Mouse (Mus musculus) midbrain, postnatal 0 days (tissue): ENCODE results near the gene Ube4a. TPM values are rescaled to one million over a fixed set of nuclear protein-coding genes. Genes with fewer than 3 reads are reported as not detected.

Source experiments
- ATAC-seq: fragments of 200-750 bp; cut with Nextera tagmentation; 2 replicates; pipeline ENCODE4 v1.8.0; 2017; ENCODE audit warnings: moderate number of reproducible peaks, mild to moderate bottlenecking, moderate TSS enrichment, moderate library complexity; ENCODE audit not compliant: low FRiP score
- DNase-seq: peaks from one replicate; pipeline ENCODE4 v3.0.0-alpha.2; 2015; ENCODE audit warnings: low spot score
- H3K27ac ChIP-seq: fragments of 300-500 bp; sonication (generic); 2 replicates; pipeline ENCODE4 v1.5.1; 2014; ENCODE audit warnings: low read depth, mild to moderate bottlenecking, low read length, mixed read lengths
- H3K27me3 ChIP-seq: fragments of 300-500 bp; sonication (generic); 2 replicates; pipeline ENCODE4 v1.6.1; 2014; ENCODE audit warnings: low read length, control low read depth, mixed read lengths; ENCODE audit not compliant: insufficient read depth
- H3K36me3 ChIP-seq: fragments of 300-500 bp; sonication (generic); 2 replicates; pipeline ENCODE4 v1.6.1; 2014; ENCODE audit warnings: low read length, control low read depth, mixed read lengths; ENCODE audit not compliant: insufficient read depth
- H3K4me1 ChIP-seq: fragments of 300-500 bp; sonication (generic); 2 replicates; pipeline ENCODE4 v1.6.1; 2014; ENCODE audit warnings: mild to moderate bottlenecking, control low read depth, antibody characterized with exemption, low read length, mixed read lengths; ENCODE audit not compliant: insufficient read depth
- H3K4me2 ChIP-seq: fragments of 300-500 bp; sonication (generic); 2 replicates; pipeline ENCODE4 v1.6.1; 2014; ENCODE audit warnings: low read depth, mild to moderate bottlenecking, low read length, mixed read lengths; ENCODE audit not compliant: poor library complexity, severe bottlenecking
- H3K4me3 ChIP-seq: fragments of 300-500 bp; sonication (generic); 2 replicates; pipeline ENCODE4 v1.5.1; 2014; ENCODE audit warnings: low read depth, mild to moderate bottlenecking, low read length, moderate library complexity
- H3K9ac ChIP-seq: fragments of 300-500 bp; sonication (generic); replicated peaks from 2 replicates; pipeline ENCODE4 v1.6.1; 2014; ENCODE audit warnings: mild to moderate bottlenecking, low read length, moderate library complexity, mixed read lengths; ENCODE audit not compliant: poor library complexity, severe bottlenecking
- H3K9me3 ChIP-seq: fragments of 300-500 bp; sonication (generic); 2 replicates; pipeline ENCODE4 v1.6.1; 2016; ENCODE audit warnings: low read length, control low read depth
- CTCF ChIP-seq: IDR thresholded peaks from 2 replicates; pipeline ENCODE4 v1.5.1; 2016; ENCODE audit warnings: antibody characterized with exemption, mild to moderate bottlenecking
- WGBS: fragments of 180-500 bp; shearing (Covaris S2); extraction: QIAGEN DNeasy Blood & Tissue Kit; methylation state at CpG from one replicate; pipeline ENCODE4 v1.1.7; 2014; 5-methylcytosine and 5-hydroxymethylcytosine counted together
- polyA plus RNA-seq: library from polyadenylated mRNA; unstranded; fragments of >200 nt; fragmentation: Nextera tagmentation; extraction: Ambion mirVana; gene quantifications from 2 replicates; pipeline ENCODE4 v1.2.1, GENCODE M21; 2015
- total RNA-seq: library from RNA; depleted of rRNA; stranded (reverse); fragments of >200 nt; gene quantifications from 2 replicates; pipeline ENCODE4 v1.2.3, GENCODE M21; 2014

Ube4a gene
- total and polyA plus RNA-seq, 2 experiments from 2014 or later = 26.7 to 51.9 TPM

- no peak overlapping the region for H3K27ac ChIP-seq
- WGBS = 78% methylated on average over 4 of the region's 4 CpGs
- no peak for TF ChIP-seq CTCF
- no peaks in the 10 kb centered on the region for H3K4me1 ChIP-seq
- ATAC-seq = no peak
- no peak overlapping the region for H3K4me3 ChIP-seq
- H3K27me3 ChIP-seq = no peaks in the 10 kb centered on the region
- no peak overlapping the region for H3K4me2 ChIP-seq
- no peaks in the 10 kb centered on the region for H3K36me3 ChIP-seq
- no peak overlapping the region for H3K9ac ChIP-seq
- no peak for DNase-seq
- no peaks in the 10 kb centered on the region for H3K9me3 ChIP-seq
Observed at GRCm38 (mm10) chr9:44994962-44995361, 29.6 kb upstream of the Ube4a start.

DNA sequence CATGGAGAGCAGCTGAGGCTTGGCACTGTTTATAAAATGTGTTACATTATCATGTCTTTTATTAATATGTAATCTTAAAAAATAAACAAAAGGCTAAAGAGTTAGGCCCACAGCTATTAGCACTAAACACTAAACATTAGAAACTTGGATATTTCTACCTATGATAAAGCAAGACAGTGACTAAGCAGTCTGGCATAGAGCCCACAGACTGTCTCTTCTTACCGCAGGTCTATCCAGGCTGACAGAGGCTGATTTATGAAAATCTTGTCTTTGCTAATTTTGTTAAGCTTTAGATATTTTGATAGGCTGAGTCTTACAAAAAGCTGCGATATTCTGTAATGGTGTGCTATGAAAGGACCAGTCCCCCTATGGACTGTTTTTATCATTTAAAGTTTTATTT is 27.9 kb upstream of the Ube4a start:
- Histone ChIP-seq H3K27me3 (no peaks in the 10 kb centered on the region), H3K36me3 (no peaks in the 10 kb centered on the region), H3K9me3 (no peaks in the 10 kb centered on the region), H3K4me1 (no peaks in the 10 kb centered on the region), H3K4me2 (no peak overlapping the region), H3K4me3 (no peak overlapping the region), H3K27ac (no peak overlapping the region), H3K9ac (no peak overlapping the region)
- WGBS = 91% methylated on average over 2 of the region's 2 CpGs
- TF ChIP-seq CTCF = no peak
- ATAC-seq (no peak), DNase-seq (no peak)

GRCm38 (mm10) chr9:44992271-44992670 is 26.9 kb upstream of the Ube4a start:
- no peaks in the 10 kb centered on the region for H3K4me1 ChIP-seq
- TF ChIP-seq CTCF = no peak
- ATAC-seq = no peak
- no peaks in the 10 kb centered on the region for H3K36me3 ChIP-seq
- H3K4me2 ChIP-seq = no peak overlapping the region
- no peak overlapping the region for H3K9ac ChIP-seq
- H3K9me3 ChIP-seq = no peaks in the 10 kb centered on the region
- DNase-seq = no peak
- no peaks in the 10 kb centered on the region for H3K27me3 ChIP-seq
- H3K4me3 ChIP-seq = no peak overlapping the region
- H3K27ac ChIP-seq = no peak overlapping the region

- no peaks in the 10 kb centered on the region for H3K36me3 ChIP-seq
- no peaks in the 10 kb centered on the region for H3K4me1 ChIP-seq
- no peak overlapping the region for H3K4me3 ChIP-seq
- no peak overlapping the region for H3K27ac ChIP-seq
- no peak overlapping the region for H3K9ac ChIP-seq
- H3K9me3 ChIP-seq = no peaks in the 10 kb centered on the region
- no peak for TF ChIP-seq CTCF
- ATAC-seq (no peak), DNase-seq (no peak)
- WGBS = 78% methylated on average over 2 of the region's 2 CpGs
- no peak overlapping the region for H3K4me2 ChIP-seq
- no peaks in the 10 kb centered on the region for H3K27me3 ChIP-seq
Observed at GRCm38 (mm10) chr9:44991821-44992220, 26.4 kb upstream of the Ube4a start.

- Histone ChIP-seq H3K27me3 (no peaks in the 10 kb centered on the region), H3K9ac (no peak overlapping the region), H3K4me2 (no peak overlapping the region), H3K4me3 (no peak overlapping the region), H3K27ac (no peak overlapping the region), H3K4me1 (no peaks in the 10 kb centered on the region), H3K9me3 (no peaks in the 10 kb centered on the region), H3K36me3 (no peaks in the 10 kb centered on the region)
- DNase-seq (no peak), ATAC-seq (no peak)
- 81% methylated on average over 5 of the region's 5 CpGs for WGBS
- no peak for TF ChIP-seq CTCF
Observed at GRCm38 (mm10) chr9:44986976-44987375, 21.6 kb upstream of the Ube4a start.

- Histone ChIP-seq H3K36me3 (no peaks in the 10 kb centered on the region), H3K4me1 (no peaks in the 10 kb centered on the region), H3K4me2 (peak overlapping the region; percentile 5; the same call in 1 of the 2 replicates), H3K9ac (no peak overlapping the region), H3K9me3 (no peaks in the 10 kb centered on the region), H3K4me3 (no peak overlapping the region), H3K27me3 (no peaks in the 10 kb centered on the region), H3K27ac (no peak overlapping the region)
- DNase-seq = no peak
- no peak for ATAC-seq
- 47% methylated on average over 14 of the region's 14 CpGs for WGBS
- TF ChIP-seq CTCF = no peak
Observed at GRCm38 (mm10) chr9:44986242-44986781, 20.9 kb upstream of the Ube4a start.
